Comparison of ENCODE assay signal across 8 mouse cellular contexts in the genomic region with DNA sequence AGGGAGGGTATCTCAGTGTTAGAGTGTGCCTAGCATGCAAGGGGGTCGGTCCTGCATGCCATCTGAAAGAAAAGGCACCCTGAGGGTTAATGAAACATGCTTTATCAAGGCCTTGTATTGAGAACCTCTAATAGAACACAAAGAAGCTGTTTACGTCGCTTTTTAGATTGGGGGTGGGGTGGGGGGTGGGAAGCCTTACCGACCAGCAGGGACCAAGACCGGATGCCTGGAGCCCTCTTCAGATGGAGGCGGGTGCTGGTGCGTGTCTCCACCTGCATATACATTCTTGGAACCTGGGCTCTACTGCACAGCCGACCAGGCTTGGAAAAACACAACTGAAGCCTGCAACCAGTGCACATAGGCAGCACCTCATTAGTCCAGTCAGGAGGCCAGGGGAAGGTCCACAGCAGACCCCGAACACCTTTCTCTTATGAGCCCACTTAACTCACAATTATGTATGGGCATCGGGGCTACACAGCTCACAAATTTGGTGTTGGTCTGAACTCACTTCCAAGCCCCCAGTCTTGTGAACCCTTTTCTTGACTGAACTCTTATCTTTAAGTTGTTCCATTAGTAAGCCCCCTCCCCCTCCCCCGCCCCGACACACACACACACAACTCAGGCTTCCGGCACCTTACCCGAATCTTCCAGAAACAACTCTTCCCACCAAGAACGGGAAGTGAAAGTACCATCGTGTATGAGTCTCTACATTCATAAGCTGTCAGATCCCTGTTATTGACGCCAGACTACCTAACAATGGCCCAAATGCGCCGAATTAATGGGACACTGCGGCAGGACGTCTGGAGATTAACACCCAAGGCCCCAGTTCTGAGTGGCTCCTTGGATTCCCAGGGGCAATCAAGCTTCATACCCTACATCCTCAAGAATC. TPM values are rescaled to one million over a fixed set of nuclear protein-coding genes. Genes with fewer than 3 reads are reported as not detected.
A peak's percentile ranks its signal among the peaks of the same experiment; 100 is the strongest.
DNase-seq lines count a peak whose midpoint lies in the region; ATAC-seq and TF ChIP-seq lines count a peak whose summit lies in the region.

No protein-coding gene starts in this region.

- peaks cover 2% of the 10 kb centered on the region for H3K4me1 ChIP-seq in ES-Bruce4 (ENCODE audit: control insufficient read depth, insufficient read depth, low read length)
- H3K4me1 ChIP-seq in heart, postnatal 0 days (ENCODE audit: control insufficient read depth, insufficient read depth): peaks cover 9% of the 10 kb centered on the region
- peaks cover 34% of the 10 kb centered on the region for H3K4me1 ChIP-seq in liver, postnatal 0 days (ENCODE audit: insufficient read depth)

- 0 out of 2 replicates have a peak, but pooled peaks cover 3% of the 10 kb centered on the region for H3K36me3 ChIP-seq in ES-Bruce4 (ENCODE audit: control insufficient read depth, insufficient read depth, low read length, poor library complexity, severe bottlenecking)
- peaks cover 33% of the 10 kb centered on the region for H3K36me3 ChIP-seq in heart, postnatal 0 days (replicated peaks; ENCODE audit: control insufficient read depth, insufficient read depth, low read length)
- peaks cover 39% of the 10 kb centered on the region for H3K36me3 ChIP-seq in liver, postnatal 0 days (replicated peaks; ENCODE audit: insufficient read depth, low read length)
- peaks cover 14% of the 10 kb centered on the region for H3K36me3 ChIP-seq in splenic B cell, adult 2 months (ENCODE audit: control insufficient read depth, insufficient read depth, low read length, poor library complexity, severe bottlenecking)

- TF ChIP-seq POLR2A in ES-Bruce4 (IDR thresholded peaks at IDR 0.05; ENCODE audit: insufficient read depth, low read length): no peak

- no peaks in the 10 kb centered on the region for H3K9me3 ChIP-seq in ES-Bruce4 (replicated peaks; ENCODE audit: control insufficient read depth, insufficient read depth, low read length, poor library complexity, severe bottlenecking)
- H3K9me3 ChIP-seq in heart, postnatal 0 days (replicated peaks; ENCODE audit: control insufficient read depth, low read length): no peaks in the 10 kb centered on the region
- H3K9me3 ChIP-seq in liver, postnatal 0 days (ENCODE audit: low read length): no peaks in the 10 kb centered on the region

- TF ChIP-seq CTCF in ES-Bruce4 (IDR thresholded peaks at IDR 0.05; ENCODE audit: low read depth, low read length): no peak
- no peak for TF ChIP-seq CTCF in heart, postnatal 0 days (IDR thresholded peaks at IDR 0.05; ENCODE audit: low read depth)
- TF ChIP-seq CTCF in liver, postnatal 0 days (IDR thresholded peaks at IDR 0.05; ENCODE audit: low read depth): no peak

- peak overlapping the region; percentile 90 for H3K4me2 ChIP-seq in heart, postnatal 0 days (ENCODE audit: low read depth, low read length)
- peak overlapping the region; percentile 80 for H3K4me2 ChIP-seq in liver, postnatal 0 days (ENCODE audit: low read depth, low read length)

- no peak for TF ChIP-seq EP300 in ES-Bruce4 (IDR thresholded peaks at IDR 0.05; ENCODE audit: insufficient read depth, low read depth, low read length)
- no peak for TF ChIP-seq EP300 in heart, postnatal 0 days (IDR thresholded peaks at IDR 0.05; ENCODE audit: low read depth)
- no peak for TF ChIP-seq EP300 in liver, postnatal 0 days (IDR thresholded peaks at IDR 0.05; ENCODE audit: low read depth)

- 15% methylated on average over 21 of the region's 21 CpGs for WGBS in heart, postnatal 0 days
- 10% methylated on average over 21 of the region's 21 CpGs for WGBS in liver, postnatal 0 days (ENCODE audit: insufficient replicate concordance)

- peak; percentile 91 for DNase-seq in heart, adult 11 months
- no peak for DNase-seq in heart, adult 18-20 months
- no peak for DNase-seq in heart, postnatal 0 days (ENCODE audit: low spot score)
- peak; percentile 26 for DNase-seq in liver, postnatal 0 days
- peak; percentile 93 for DNase-seq in splenic B cell, adult 2 months (ENCODE audit: low read depth, low spot score)
- DNase-seq in cerebellum, adult 18-20 months: no peak
- DNase-seq in layer of hippocampus, postnatal 36 days: no peak

- 0 out of 2 replicates have a peak, but pooled peaks have one; percentile 12 for ATAC-seq in heart, postnatal 0 days (ENCODE audit: insufficient read depth, low read depth)
- ATAC-seq in liver, postnatal 0 days: peak; percentile 51

- no peaks in the 10 kb centered on the region for H3K27me3 ChIP-seq in ES-Bruce4 (ENCODE audit: control insufficient read depth, insufficient read depth, low read length, poor library complexity, severe bottlenecking)
- H3K27me3 ChIP-seq in heart, postnatal 0 days (ENCODE audit: control insufficient read depth, insufficient read depth, low read length): no peaks in the 10 kb centered on the region
- H3K27me3 ChIP-seq in liver, postnatal 0 days (ENCODE audit: insufficient read depth, low read length): no peaks in the 10 kb centered on the region
- no peaks in the 10 kb centered on the region for H3K27me3 ChIP-seq in splenic B cell, adult 2 months (ENCODE audit: control insufficient read depth, insufficient read depth, low read length, poor library complexity, severe bottlenecking)

- peak overlapping the region; percentile 97 for H3K4me3 ChIP-seq in ES-Bruce4 (ENCODE audit: low read depth, low read length)
- H3K4me3 ChIP-seq in heart, postnatal 0 days (ENCODE audit: low read depth, low read length): peak overlapping the region; percentile 77
- H3K4me3 ChIP-seq in liver, postnatal 0 days (ENCODE audit: low read depth, low read length): peak overlapping the region; percentile 85

- no peak overlapping the region for H3K27ac ChIP-seq in ES-Bruce4 (ENCODE audit: insufficient read depth, low read length)
- H3K27ac ChIP-seq in heart, postnatal 0 days (ENCODE audit: low read depth): peak overlapping the region; percentile 79
- H3K27ac ChIP-seq in liver, postnatal 0 days (ENCODE audit: low read depth): peak overlapping the region; percentile 93

- peak overlapping the region; percentile 92 for H3K9ac ChIP-seq in ES-Bruce4 (ENCODE audit: low read depth, poor library complexity, severe bottlenecking)
- H3K9ac ChIP-seq in heart, postnatal 0 days (replicated peaks; ENCODE audit: low read depth, low read length): peak overlapping the region; percentile 68
- H3K9ac ChIP-seq in liver, postnatal 0 days (replicated peaks): peak overlapping the region; percentile 76

RNA-seq across cellular contexts. Expression of gene Cybc1, which starts 0.7 kb away (rescaled TPM):
- total RNA-seq in heart, adult 18-20 months (2021): 10 to 100 TPM; 10.2 to 12.6 TPM
- 14.7 and 15.9 TPM in 2 replicates for polyA plus RNA-seq in ES-Bruce4 (2011; ENCODE audit: insufficient read depth, insufficient read length, low read depth, missing spikeins)
- total RNA-seq in heart, postnatal 0 days (2014; rRNA removed; ENCODE audit: low replicate concordance): 11.3 and 13.0 TPM in 2 replicates
- polyA plus RNA-seq in heart, postnatal 0 days (2015; fragmentation: Nextera tagmentation; extraction: Ambion mirVana): 12.4 and 13.5 TPM in 2 replicates
- polyA plus RNA-seq in liver, postnatal 0 days (2015; fragmentation: Nextera tagmentation; extraction: Ambion mirVana): 13.3 and 15.0 TPM in 2 replicates
- total RNA-seq in layer of hippocampus, postnatal 36 days (2021): 10 to 100 TPM; 22.1 to 22.5 TPM

RNA-seq across cellular contexts. Expression of gene Narf, which starts 8.7 kb away (rescaled TPM):
- 10 to 100 TPM; 71.4 to 83.6 TPM for total RNA-seq in heart, adult 18-20 months (2021)
- polyA plus RNA-seq in ES-Bruce4 (2011; ENCODE audit: insufficient read depth, insufficient read length, low read depth, missing spikeins): 16.0 and 20.3 TPM in 2 replicates
- total RNA-seq in heart, postnatal 0 days (2014; rRNA removed; ENCODE audit: low replicate concordance): 159 and 217 TPM in 2 replicates
- polyA plus RNA-seq in heart, postnatal 0 days (2015; fragmentation: Nextera tagmentation; extraction: Ambion mirVana): 40.0 and 48.2 TPM in 2 replicates
- polyA plus RNA-seq in liver, postnatal 0 days (2015; fragmentation: Nextera tagmentation; extraction: Ambion mirVana): 27.8 and 39.1 TPM in 2 replicates
- total RNA-seq in layer of hippocampus, postnatal 36 days (2021): 10 to 100 TPM; 48.9 to 56.7 TPM

RNA-seq across cellular contexts. Expression of gene Ogfod3, which starts 23.9 kb away (rescaled TPM):
- total RNA-seq in heart, adult 18-20 months (2021): 10 to 100 TPM; 17.0 to 17.9 TPM
- 8.5 and 8.8 TPM in 2 replicates for polyA plus RNA-seq in ES-Bruce4 (2011; ENCODE audit: insufficient read depth, insufficient read length, low read depth, missing spikeins)
- total RNA-seq in heart, postnatal 0 days (2014; rRNA removed; ENCODE audit: low replicate concordance): 8.7 and 10.9 TPM in 2 replicates
- polyA plus RNA-seq in heart, postnatal 0 days (2015; fragmentation: Nextera tagmentation; extraction: Ambion mirVana): 26.8 and 27.1 TPM in 2 replicates
- 17.7 and 17.9 TPM in 2 replicates for polyA plus RNA-seq in liver, postnatal 0 days (2015; fragmentation: Nextera tagmentation; extraction: Ambion mirVana)
- total RNA-seq in layer of hippocampus, postnatal 36 days (2021): 1 to 10 TPM; 6.0 to 7.0 TPM

RNA-seq across cellular contexts. Expression of gene Hexdc, which starts 24.1 kb away (rescaled TPM):
- total RNA-seq in heart, adult 18-20 months (2021): 1 to 10 TPM; 7.4 to 8.8 TPM
- 7.0 and 8.2 TPM in 2 replicates for polyA plus RNA-seq in ES-Bruce4 (2011; ENCODE audit: insufficient read depth, insufficient read length, low read depth, missing spikeins)
- 23.8 and 36.6 TPM in 2 replicates for total RNA-seq in heart, postnatal 0 days (2014; rRNA removed; ENCODE audit: low replicate concordance)
- polyA plus RNA-seq in heart, postnatal 0 days (2015; fragmentation: Nextera tagmentation; extraction: Ambion mirVana): 6.4 and 6.5 TPM in 2 replicates
- 2.3 and 3.2 TPM in 2 replicates for polyA plus RNA-seq in liver, postnatal 0 days (2015; fragmentation: Nextera tagmentation; extraction: Ambion mirVana)
- 10 to 100 TPM; 16.7 to 20.2 TPM for total RNA-seq in layer of hippocampus, postnatal 36 days (2021)

RNA-seq across cellular contexts. Expression of gene Foxk2, which starts 31.4 kb away (rescaled TPM):
- 10 to 100 TPM; 17.7 to 18.5 TPM for total RNA-seq in heart, adult 18-20 months (2021)
- polyA plus RNA-seq in ES-Bruce4 (2011; ENCODE audit: insufficient read depth, insufficient read length, low read depth, missing spikeins): 60.2 and 68.1 TPM in 2 replicates
- total RNA-seq in heart, postnatal 0 days (2014; rRNA removed; ENCODE audit: low replicate concordance): 23.5 and 25.8 TPM in 2 replicates
- 3.0 and 3.8 TPM in 2 replicates for polyA plus RNA-seq in heart, postnatal 0 days (2015; fragmentation: Nextera tagmentation; extraction: Ambion mirVana)
- polyA plus RNA-seq in liver, postnatal 0 days (2015; fragmentation: Nextera tagmentation; extraction: Ambion mirVana): 2.3 and 2.6 TPM in 2 replicates
- total RNA-seq in layer of hippocampus, postnatal 36 days (2021): 10 to 100 TPM; 75.7 to 84.8 TPM

Comparison
In these comparisons a context has a peak if more than half of its experiments do, and no peak if none do; other contexts are left out.
1. DNase-seq: peak in heart, adult 11 months (single experiment), liver, postnatal 0 days (single experiment) and splenic B cell, adult 2 months (single experiment); none in heart, adult 18-20 months (0 of 2), heart, postnatal 0 days (single experiment), cerebellum, adult 18-20 months (0 of 2) and layer of hippocampus, postnatal 36 days (0 of 2).
2. Peak in every context shown above with its lines, with median percentiles within 50 percentile points of each other: H3K4me3 ChIP-seq and H3K9ac ChIP-seq.